Mouse (Mus musculus) embryonic facial prominence, embryonic 10.5 days (tissue): ENCODE data around the gene E2f1. TPM values are rescaled to one million over a fixed set of nuclear protein-coding genes. Genes with fewer than 3 reads are reported as not detected.

Experiments used
- DNase-seq: peaks from one replicate; pipeline ENCODE4 v3.0.0-alpha.2; 2017; ENCODE audit warnings: low spot score
- H3K27ac ChIP-seq: fragments of 300-500 bp; sonication (generic); replicated peaks from 2 replicates; pipeline ENCODE4 v1.5.1; 2016; ENCODE audit warnings: mild to moderate bottlenecking
- H3K27me3 ChIP-seq: fragments of 300-500 bp; sonication (generic); replicated peaks from 2 replicates; pipeline ENCODE4 v1.6.1; 2016; ENCODE audit warnings: low read depth, mild to moderate bottlenecking; ENCODE audit not compliant: poor library complexity, severe bottlenecking
- H3K36me3 ChIP-seq: fragments of 300-500 bp; sonication (generic); replicated peaks from 2 replicates; pipeline ENCODE4 v1.6.1; 2016; ENCODE audit warnings: mild to moderate bottlenecking, moderate library complexity
- H3K4me1 ChIP-seq: fragments of 300-500 bp; sonication (generic); 2 replicates; pipeline ENCODE4 v1.6.1; 2016
- H3K4me3 ChIP-seq: fragments of 300-500 bp; sonication (generic); 2 replicates; pipeline ENCODE4 v1.5.1; 2016; ENCODE audit warnings: mild to moderate bottlenecking, moderate library complexity
- H3K9me3 ChIP-seq: fragments of 300-500 bp; sonication (generic); 2 replicates; pipeline ENCODE4 v1.6.1; 2016; ENCODE audit warnings: mild to moderate bottlenecking
- WGBS: fragments of 180-500 bp; shearing (Covaris S2); methylation state at CpG from one replicate; pipeline ENCODE4 v1.1.7; 2016; 5-methylcytosine and 5-hydroxymethylcytosine counted together
- polyA plus RNA-seq: library from polyadenylated mRNA; unstranded; fragments of >200 nt; fragmentation: Nextera tagmentation; extraction: Ambion mirVana; gene quantifications from 2 replicates; pipeline ENCODE4 v1.2.1, GENCODE M21; 2016

The E2f1 gene
- polyA plus RNA-seq, 1 experiment from 2014 or later = 25.2 TPM

GRCm38 (mm10) chr2:154543567-154544347, 25.9 kb downstream of the E2f1 start:
- Histone ChIP-seq H3K4me3 (no peak overlapping the region), H3K36me3 (peaks cover 27% of the 10 kb centered on the region), H3K27me3 (peaks cover 5% of the 10 kb centered on the region; the same call in 1 of the 2 replicates), H3K9me3 (no peaks in the 10 kb centered on the region), H3K27ac (no peak overlapping the region), H3K4me1 (peaks cover 3% of the 10 kb centered on the region)
- no peak for DNase-seq
- 87% methylated on average over 9 of the region's 9 CpGs for WGBS

GRCm38 (mm10) chr2:154541630-154542029, 28.1 kb downstream of the E2f1 start:
- 81% methylated on average over 2 of the region's 2 CpGs for whole genome bisulfite sequencing
- H3K4me1 ChIP-seq = no peaks in the 10 kb centered on the region
- DNase-seq = no peak
- H3K27ac ChIP-seq = no peak overlapping the region
- no peak overlapping the region for H3K4me3 ChIP-seq
- H3K27me3 ChIP-seq = no peaks in the 10 kb centered on the region
- H3K9me3 ChIP-seq = no peaks in the 10 kb centered on the region
- peaks cover 48% of the 10 kb centered on the region for H3K36me3 ChIP-seq

GRCm38 (mm10) chr2:154539720-154540119, 30.0 kb downstream of the E2f1 start:
- H3K36me3 ChIP-seq = peaks cover 67% of the 10 kb centered on the region
- H3K4me3 ChIP-seq = no peak overlapping the region
- no peaks in the 10 kb centered on the region for H3K4me1 ChIP-seq
- no peak overlapping the region for H3K27ac ChIP-seq
- DNase-seq = no peak
- H3K9me3 ChIP-seq = no peaks in the 10 kb centered on the region
- 79% methylated on average over 3 of the region's 3 CpGs for WGBS
- no peaks in the 10 kb centered on the region for H3K27me3 ChIP-seq

- Histone ChIP-seq H3K36me3 (peaks cover 77% of the 10 kb centered on the region), H3K4me3 (no peak overlapping the region), H3K4me1 (no peaks in the 10 kb centered on the region), H3K27ac (no peak overlapping the region), H3K27me3 (no peaks in the 10 kb centered on the region), H3K9me3 (no peaks in the 10 kb centered on the region)
- no peak for DNase-seq
- WGBS = 80% methylated on average over 3 of the region's 3 CpGs
Observed at GRCm38 (mm10) chr2:154538710-154539109, 31.0 kb downstream of the E2f1 start.

GRCm38 (mm10) chr2:154538310-154538709, 31.4 kb downstream of the E2f1 start:
- WGBS = 85% methylated on average over 2 of the region's 2 CpGs
- peaks cover 81% of the 10 kb centered on the region for H3K36me3 ChIP-seq

GRCm38 (mm10) chr2:154534704-154535270, 34.9 kb downstream of the E2f1 start:
- peaks cover 95% of the 10 kb centered on the region for H3K36me3 ChIP-seq
- no peaks in the 10 kb centered on the region for H3K9me3 ChIP-seq
- H3K4me3 ChIP-seq = no peak overlapping the region
- WGBS = 95% methylated on average over 12 of the region's 12 CpGs
- no peak for DNase-seq
- H3K4me1 ChIP-seq = no peaks in the 10 kb centered on the region
- H3K27ac ChIP-seq = no peak overlapping the region
- H3K27me3 ChIP-seq = no peaks in the 10 kb centered on the region

More at GRCm38 (mm10) chr2:154538310-154538709, 31.4 kb downstream of the E2f1 start:
- Histone ChIP-seq H3K4me1 (no peaks in the 10 kb centered on the region), H3K9me3 (no peaks in the 10 kb centered on the region), H3K27me3 (no peaks in the 10 kb centered on the region), H3K4me3 (no peak overlapping the region), H3K27ac (no peak overlapping the region)
- DNase-seq = no peak

GRCm38 (mm10) chr2:154532888-154533287, 36.8 kb downstream of the E2f1 start:
- Histone ChIP-seq H3K27ac (no peak overlapping the region), H3K9me3 (no peaks in the 10 kb centered on the region), H3K27me3 (no peaks in the 10 kb centered on the region), H3K4me1 (no peaks in the 10 kb centered on the region), H3K4me3 (no peak overlapping the region), H3K36me3 (peaks cover 94% of the 10 kb centered on the region)
- 71% methylated on average over 3 of the region's 3 CpGs for WGBS
- no peak for DNase-seq

GRCm38 (mm10) chr2:154526531-154526930, 43.2 kb downstream of the E2f1 start:
- no peaks in the 10 kb centered on the region for H3K9me3 ChIP-seq
- DNase-seq = no peak
- H3K4me3 ChIP-seq = no peak overlapping the region
- H3K4me1 ChIP-seq = no peaks in the 10 kb centered on the region
- 91% methylated on average over 3 of the region's 3 CpGs for WGBS
- no peak overlapping the region for H3K27ac ChIP-seq
- H3K27me3 ChIP-seq = no peaks in the 10 kb centered on the region
- H3K36me3 ChIP-seq = peaks cover 94% of the 10 kb centered on the region

GRCm38 (mm10) chr2:154525285-154525684, 44.4 kb downstream of the E2f1 start:
- Histone ChIP-seq H3K27ac (no peak overlapping the region), H3K4me1 (no peaks in the 10 kb centered on the region), H3K27me3 (no peaks in the 10 kb centered on the region), H3K36me3 (peaks cover 93% of the 10 kb centered on the region), H3K9me3 (no peaks in the 10 kb centered on the region), H3K4me3 (no peak overlapping the region)
- DNase-seq = no peak
- WGBS = 92% methylated on average over 2 of the region's 2 CpGs

GRCm38 (mm10) chr2:154522334-154522733, 47.4 kb downstream of the E2f1 start:
- Histone ChIP-seq H3K27ac (no peak overlapping the region), H3K36me3 (peaks cover 93% of the 10 kb centered on the region), H3K27me3 (no peaks in the 10 kb centered on the region), H3K4me1 (no peaks in the 10 kb centered on the region), H3K4me3 (no peak overlapping the region), H3K9me3 (no peaks in the 10 kb centered on the region)
- WGBS = 91% methylated on average over 5 of the region's 5 CpGs
- no peak for DNase-seq

GRCm38 (mm10) chr2:154521449-154521848, 48.2 kb downstream of the E2f1 start:
- no peaks in the 10 kb centered on the region for H3K4me1 ChIP-seq
- no peak overlapping the region for H3K27ac ChIP-seq
- DNase-seq = no peak
- H3K36me3 ChIP-seq = peaks cover 93% of the 10 kb centered on the region
- H3K27me3 ChIP-seq = no peaks in the 10 kb centered on the region
- no peaks in the 10 kb centered on the region for H3K9me3 ChIP-seq
- no peak overlapping the region for H3K4me3 ChIP-seq

- Histone ChIP-seq H3K27ac (no peak overlapping the region), H3K4me1 (no peaks in the 10 kb centered on the region), H3K4me3 (no peak overlapping the region), H3K9me3 (no peaks in the 10 kb centered on the region), H3K36me3 (peaks cover 81% of the 10 kb centered on the region), H3K27me3 (no peaks in the 10 kb centered on the region)
- WGBS = 90% methylated on average over 5 of the region's 5 CpGs
- no peak for DNase-seq
Observed at GRCm38 (mm10) chr2:154517424-154517823, 52.3 kb downstream of the E2f1 start.

GRCm38 (mm10) chr2:154516944-154517343, 52.7 kb downstream of the E2f1 start:
- peaks cover 81% of the 10 kb centered on the region for H3K36me3 ChIP-seq
- no peak for DNase-seq

More at GRCm38 (mm10) chr2:154516944-154517343, 52.7 kb downstream of the E2f1 start:
- no peak overlapping the region for H3K27ac ChIP-seq
- H3K27me3 ChIP-seq = no peaks in the 10 kb centered on the region
- H3K4me1 ChIP-seq = no peaks in the 10 kb centered on the region
- no peaks in the 10 kb centered on the region for H3K9me3 ChIP-seq
- WGBS = 86% methylated on average over 3 of the region's 3 CpGs
- no peak overlapping the region for H3K4me3 ChIP-seq
